Mouse (Mus musculus): ENCODE results near the gene Dhx58. TPM values are rescaled to one million over a fixed set of nuclear protein-coding genes. Genes with fewer than 3 reads are reported as not detected.

Dhx58 gene
- polyA plus RNA-seq (2012; rRNA removed; ENCODE audit: low replicate concordance): 10.3 and 16.6 TPM in 2 replicates

GRCm38 (mm10) chr11:100703851-100704531 is at the start of gene Dhx58:
Dhx58 (minus strand) TSS chr11:100704271.

GRCm38 (mm10) chr11:100738066-100738604 is 34.1 kb upstream of the Dhx58 start, which contains the start of gene Rab5c:
Rab5c (minus strand) TSS chr11:100738215.

GRCm38 (mm10) chr11:100713735-100714533 is 9.9 kb upstream of the Dhx58 start, which contains the start of gene Hspb9:
Hspb9 (plus strand) TSS chr11:100713850.

DNA sequence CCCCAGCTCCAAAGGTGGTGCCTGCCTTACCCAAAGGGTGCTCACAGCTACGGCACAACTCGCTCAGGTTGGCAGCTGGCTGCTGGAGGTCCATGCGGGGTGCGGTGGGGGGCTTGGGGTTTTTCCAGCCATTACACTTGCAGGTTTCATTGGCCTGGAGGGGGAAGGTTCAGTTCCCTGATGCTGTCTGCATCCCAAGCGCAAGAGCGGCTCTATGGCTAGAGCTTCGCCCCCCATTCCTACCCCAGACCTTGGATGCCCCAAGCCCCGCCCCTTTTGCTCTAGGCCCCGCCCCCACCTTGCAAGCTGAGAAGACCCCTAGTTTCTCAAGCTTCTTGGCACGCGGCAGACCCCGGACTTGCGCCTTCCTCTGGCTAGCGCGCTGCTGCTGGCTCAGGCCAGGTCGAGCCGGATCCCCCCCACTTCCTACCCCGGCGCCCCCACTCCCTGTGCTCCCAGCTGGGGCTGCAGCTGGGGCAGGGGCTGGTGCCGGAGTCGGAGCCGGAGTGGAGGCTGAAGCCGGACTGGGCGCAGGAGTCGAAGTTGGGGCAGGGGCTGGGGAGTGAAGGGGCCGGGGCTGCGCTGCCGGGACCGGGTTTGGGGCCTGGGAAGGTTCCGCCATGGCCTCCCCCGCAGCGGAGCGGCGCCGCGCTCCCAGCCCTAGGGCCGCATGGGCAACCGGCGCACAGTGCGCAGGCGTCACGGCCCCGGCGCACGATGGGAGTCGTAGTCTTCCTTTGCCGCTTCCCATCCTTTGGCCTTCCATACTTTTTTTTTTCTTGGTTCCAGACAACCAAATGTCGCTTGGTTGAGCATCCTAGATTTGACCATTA is 7.9 kb upstream of the Dhx58 start, which contains the start of gene Kat2a:
Gene Kat2a, minus strand, starts transcription at position 683 of the 833 bp plus-strand sequence.

DNA sequence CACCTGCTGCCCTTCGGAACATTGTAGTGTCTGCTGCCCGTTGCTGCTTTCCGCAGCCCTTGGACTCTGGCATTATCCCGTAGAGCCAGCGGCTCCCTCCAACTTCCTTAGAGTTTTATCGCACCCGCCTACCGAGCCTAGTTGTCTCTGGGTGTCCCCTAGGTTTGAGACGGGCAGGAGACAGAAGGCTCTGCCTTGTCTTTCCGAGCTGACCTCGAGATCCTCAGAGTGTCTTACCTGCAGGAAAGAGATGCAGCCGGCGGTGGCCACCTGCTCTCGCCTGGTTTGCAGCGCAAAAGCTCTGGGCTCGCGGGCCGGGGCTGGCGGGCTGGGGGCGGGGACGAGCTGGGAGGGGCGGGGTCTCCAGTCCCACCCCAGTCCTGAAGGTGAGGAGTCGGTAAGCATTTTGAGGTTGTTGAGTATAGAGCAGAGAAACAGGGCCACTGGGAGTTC is 11.9 kb downstream of the Dhx58 start, which contains the start of gene Zfp385c:
Gene Zfp385c, minus strand, starts transcription at position 292 of the 453 bp plus-strand sequence.

Other genes with a start within 250 kb of the Dhx58 start
- 3.1 and 5.7 TPM in 2 replicates for gene Klhl11, start 231.5 kb downstream of the Dhx58 start, polyA plus RNA-seq (2012; rRNA removed; ENCODE audit: low replicate concordance)
- 897 and 934 TPM in 2 replicates for gene Acly, start 176.3 kb downstream of the Dhx58 start, polyA plus RNA-seq (2012; rRNA removed; ENCODE audit: low replicate concordance)
- 1.0 and 2.6 TPM in 2 replicates for gene Ttc25, start 158.7 kb downstream of the Dhx58 start, polyA plus RNA-seq (2012; rRNA removed; ENCODE audit: low replicate concordance)
- gene Cnp, start 129.4 kb downstream of the Dhx58 start, polyA plus RNA-seq (2012; rRNA removed; ENCODE audit: low replicate concordance): 42.6 and 64.4 TPM in 2 replicates
- gene Nkiras2, start 85.0 kb downstream of the Dhx58 start, polyA plus RNA-seq (2012; rRNA removed; ENCODE audit: low replicate concordance): 61.2 and 75.2 TPM in 2 replicates
- gene Dnajc7, start 84.1 kb downstream of the Dhx58 start, polyA plus RNA-seq (2012; rRNA removed; ENCODE audit: low replicate concordance): 25.5 and 53.3 TPM in 2 replicates
- gene Zfp385c, start 11.8 kb downstream of the Dhx58 start, polyA plus RNA-seq (2012; rRNA removed; ENCODE audit: low replicate concordance): 1.4 and 2.1 TPM in 2 replicates
- gene Kat2a, start 8.2 kb upstream of the Dhx58 start, polyA plus RNA-seq (2012; rRNA removed; ENCODE audit: low replicate concordance): 37.3 and 46.8 TPM in 2 replicates
- not detected in 2 replicates for gene Hspb9, start 9.6 kb upstream of the Dhx58 start, polyA plus RNA-seq (2012; rRNA removed; ENCODE audit: low replicate concordance)
- gene Rab5c, start 33.9 kb upstream of the Dhx58 start, polyA plus RNA-seq (2012; rRNA removed; ENCODE audit: low replicate concordance): 187 and 251 TPM in 2 replicates
- gene Kcnh4, start 55.7 kb upstream of the Dhx58 start, polyA plus RNA-seq (2012; rRNA removed; ENCODE audit: low replicate concordance): 0.72 and 1.3 TPM in 2 replicates
- gene Hcrt, start 58.7 kb upstream of the Dhx58 start, polyA plus RNA-seq (2012; rRNA removed; ENCODE audit: low replicate concordance): not detected in 2 replicates
- gene Ghdc, start 66.7 kb upstream of the Dhx58 start, polyA plus RNA-seq (2012; rRNA removed; ENCODE audit: low replicate concordance): 15.5 and 16.5 TPM in 2 replicates
- gene Stat5b, start 146.5 kb upstream of the Dhx58 start, polyA plus RNA-seq (2012; rRNA removed; ENCODE audit: low replicate concordance): 54.0 and 56.3 TPM in 2 replicates
- gene Stat5a, start 155.1 kb upstream of the Dhx58 start, polyA plus RNA-seq (2012; rRNA removed; ENCODE audit: low replicate concordance): 82.3 and 109 TPM in 2 replicates
- gene Stat3, start 235.3 kb upstream of the Dhx58 start, polyA plus RNA-seq (2012; rRNA removed; ENCODE audit: low replicate concordance): 117 and 148 TPM in 2 replicates